Mouse (Mus musculus) heart, adult 2 months (tissue): ENCODE results near the gene Tmem132b.

Experiments used
- EP300 ChIP-seq: fragments of 200-500 bp; IDR thresholded peaks from 2 replicates; pipeline ENCODE4 v1.6.1; 2011; ENCODE audit warnings: low read depth, low read length, control low read depth; ENCODE audit not compliant: insufficient read depth
- POLR2A ChIP-seq: fragments of 200-500 bp; IDR thresholded peaks from 2 replicates; pipeline ENCODE4 v1.6.1; 2011; ENCODE audit warnings: mild to moderate bottlenecking, low read depth, low read length, control low read depth; ENCODE audit not compliant: insufficient read depth

- TF ChIP-seq POLR2A, result no peak
- TF ChIP-seq EP300, result no peak
Measured at GRCm38 (mm10) chr5:125800025-125800424, 268.5 kb downstream of the Tmem132b start.
